Mouse (Mus musculus) heart, postnatal 0 days (tissue): ENCODE data around the gene D5Ertd579e. TPM values are rescaled to one million over a fixed set of nuclear protein-coding genes. Genes with fewer than 3 reads are reported as not detected.

Experiments used
- ATAC-seq: fragments of 200-750 bp; cut with Nextera tagmentation; 2 replicates; pipeline ENCODE4 v1.8.0; 2017; ENCODE audit warnings: low read depth, moderate number of reproducible peaks, moderate library complexity; ENCODE audit not compliant: insufficient read depth
- DNase-seq: peaks from one replicate; pipeline ENCODE4 v3.0.0-alpha.2; 2016; ENCODE audit warnings: low spot score
- H3K27ac ChIP-seq: fragments of 300-500 bp; sonication (generic); 2 replicates; pipeline ENCODE4 v1.5.1; 2014; ENCODE audit warnings: low read depth, mild to moderate bottlenecking
- H3K27me3 ChIP-seq: fragments of 300-500 bp; sonication (generic); 2 replicates; pipeline ENCODE4 v1.6.1; 2014; ENCODE audit warnings: low read length, mixed read lengths; ENCODE audit not compliant: control insufficient read depth, insufficient read depth
- H3K36me3 ChIP-seq: fragments of 300-500 bp; sonication (generic); replicated peaks from 2 replicates; pipeline ENCODE4 v1.6.1; 2014; ENCODE audit warnings: low read length, mixed read lengths; ENCODE audit not compliant: control insufficient read depth, insufficient read depth
- H3K4me1 ChIP-seq: fragments of 300-500 bp; sonication (generic); 2 replicates; pipeline ENCODE4 v1.6.1; 2014; ENCODE audit warnings: antibody characterized with exemption; ENCODE audit not compliant: control insufficient read depth, insufficient read depth
- H3K4me2 ChIP-seq: fragments of 300-500 bp; sonication (generic); 2 replicates; pipeline ENCODE4 v1.6.1; 2014; ENCODE audit warnings: low read depth, mild to moderate bottlenecking, low read length, moderate library complexity
- H3K4me3 ChIP-seq: fragments of 300-500 bp; sonication (generic); 2 replicates; pipeline ENCODE4 v1.5.1; 2014; ENCODE audit warnings: low read depth, low read length
- H3K9ac ChIP-seq: fragments of 300-500 bp; sonication (generic); replicated peaks from 2 replicates; pipeline ENCODE4 v1.6.1; 2014; ENCODE audit warnings: low read depth, low read length, mixed read lengths
- H3K9me3 ChIP-seq: fragments of 300-500 bp; sonication (generic); replicated peaks from 2 replicates; pipeline ENCODE4 v1.6.1; 2016; ENCODE audit warnings: low read length; ENCODE audit not compliant: control insufficient read depth
- CTCF ChIP-seq: IDR thresholded peaks from 2 replicates; pipeline ENCODE4 v1.5.1; 2016; ENCODE audit warnings: antibody characterized with exemption, control low read depth, low read depth
- EP300 ChIP-seq: IDR thresholded peaks from 2 replicates; pipeline ENCODE4 v1.6.1; 2016; ENCODE audit warnings: antibody characterized with exemption, low read depth
- WGBS: fragments of 180-500 bp; shearing (Covaris S2); extraction: QIAGEN DNeasy Blood & Tissue Kit; methylation state at CpG from one replicate; pipeline ENCODE4 v1.1.7; 2014; 5-methylcytosine and 5-hydroxymethylcytosine counted together
- polyA plus RNA-seq: library from polyadenylated mRNA; unstranded; fragments of >200 nt; fragmentation: Nextera tagmentation; extraction: Ambion mirVana; gene quantifications from 2 replicates; pipeline ENCODE4 v1.2.1, GENCODE M21; 2015
- total RNA-seq: library from RNA; depleted of rRNA; stranded (reverse); fragments of >200 nt; gene quantifications from 2 replicates; pipeline ENCODE4 v1.2.3, GENCODE M21; 2014; ENCODE audit warnings: low replicate concordance

Gene D5Ertd579e
- total and polyA plus RNA-seq, 2 experiments from 2014 or later = 28.5 to 52.6 TPM

DNA sequence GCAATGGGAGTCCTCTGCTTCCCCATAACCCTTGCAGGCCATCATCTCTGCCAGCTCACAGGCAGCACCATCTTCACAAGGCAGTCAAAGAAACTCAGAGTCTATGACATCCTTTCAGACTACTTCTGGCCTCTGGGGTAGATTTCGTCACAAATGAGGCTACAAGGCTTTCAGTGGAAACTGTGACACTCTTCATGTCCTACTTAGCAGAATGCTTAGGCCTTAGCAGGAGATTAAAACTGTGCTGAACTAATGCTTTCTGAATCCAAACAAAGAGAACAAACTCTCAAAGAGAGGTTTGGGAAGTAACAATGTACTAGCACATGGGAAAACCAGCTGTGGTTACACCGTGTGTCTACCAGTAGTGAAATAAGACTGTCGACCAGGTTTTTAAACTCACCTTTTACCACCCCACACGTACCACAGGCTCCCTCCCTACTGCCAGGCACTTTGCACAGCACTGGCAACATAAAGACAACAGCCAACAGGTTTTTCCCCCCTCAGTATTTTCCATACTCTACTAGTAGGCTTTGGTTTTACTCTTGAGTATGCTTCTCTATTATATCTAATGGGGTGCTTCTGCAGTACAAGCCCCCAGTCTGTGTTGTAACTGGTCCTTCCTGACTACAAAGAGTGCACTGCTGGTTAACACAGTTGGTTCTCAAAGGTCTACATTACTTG is 15.8 kb downstream of the D5Ertd579e start:
- H3K9me3 ChIP-seq = no peaks in the 10 kb centered on the region
- WGBS = 71% methylated on average over 4 of the region's 4 CpGs
- no peak overlapping the region for H3K4me2 ChIP-seq
- peaks cover 16% of the 10 kb centered on the region; the same call in 1 of the 2 replicates for H3K4me1 ChIP-seq
- no peak for TF ChIP-seq EP300
- no peak for TF ChIP-seq CTCF
- H3K27me3 ChIP-seq = no peaks in the 10 kb centered on the region
- DNase-seq = no peak
- H3K4me3 ChIP-seq = no peak overlapping the region
- no peak overlapping the region for H3K9ac ChIP-seq
- no peak for ATAC-seq
- H3K36me3 ChIP-seq = no peaks in the 10 kb centered on the region
- H3K27ac ChIP-seq = no peak overlapping the region

DNA sequence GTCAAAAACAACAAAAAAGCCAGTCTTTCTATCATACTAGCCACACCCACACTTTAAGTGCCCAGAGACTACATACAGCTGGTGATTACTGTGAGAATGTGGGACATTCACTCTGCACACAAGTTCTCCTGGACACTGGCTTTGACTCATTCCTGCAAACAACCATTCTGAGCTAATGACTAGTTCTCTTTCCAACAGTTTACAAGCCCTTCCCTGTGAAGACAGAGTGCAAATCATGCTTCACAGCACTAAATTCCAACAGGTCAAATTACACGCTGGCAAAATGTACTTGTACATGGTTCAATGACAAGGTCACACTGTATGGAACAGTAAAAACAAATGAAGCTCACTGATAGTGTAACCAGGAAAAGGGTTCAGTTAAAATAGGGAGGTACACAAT is 17.0 kb downstream of the D5Ertd579e start:
- Histone ChIP-seq H3K9me3 (no peaks in the 10 kb centered on the region), H3K27ac (no peak overlapping the region), H3K36me3 (no peaks in the 10 kb centered on the region), H3K4me3 (no peak overlapping the region), H3K4me1 (peaks cover 16% of the 10 kb centered on the region; the same call in 1 of the 2 replicates), H3K9ac (no peak overlapping the region), H3K4me2 (no peak overlapping the region), H3K27me3 (no peaks in the 10 kb centered on the region)
- no peak for ATAC-seq
- WGBS = 30% methylated on average over 1 of the region's 1 CpGs
- TF ChIP-seq CTCF = no peak
- TF ChIP-seq EP300 = no peak
- DNase-seq = no peak

DNA sequence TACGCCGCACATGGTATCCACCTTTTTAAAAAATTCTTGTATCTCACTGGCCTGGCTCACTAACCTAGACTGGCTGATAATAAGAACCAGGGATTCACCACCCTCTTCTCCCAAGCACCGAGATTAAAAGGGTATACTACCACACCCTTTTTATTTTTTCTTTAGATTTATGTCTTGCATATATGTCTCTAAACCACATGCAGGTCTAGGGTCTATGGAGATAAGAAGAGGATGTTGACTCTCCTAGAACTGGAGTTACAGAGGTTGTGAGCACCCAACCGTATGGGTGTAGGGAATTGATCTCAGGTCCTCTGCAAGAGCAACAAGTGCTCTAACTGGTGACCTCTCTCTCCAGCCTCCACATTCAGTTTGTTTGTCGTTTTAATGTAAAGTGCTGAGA is 17.9 kb downstream of the D5Ertd579e start:
- no peaks in the 10 kb centered on the region for H3K9me3 ChIP-seq
- DNase-seq (no peak), ATAC-seq (no peak)
- no peaks in the 10 kb centered on the region for H3K27me3 ChIP-seq
- no peaks in the 10 kb centered on the region for H3K36me3 ChIP-seq
- TF ChIP-seq EP300 = no peak
- no peak for TF ChIP-seq CTCF
- 88% methylated on average over 5 of the region's 5 CpGs for whole genome bisulfite sequencing
- no peak overlapping the region for H3K9ac ChIP-seq
- H3K4me3 ChIP-seq = no peak overlapping the region
- H3K27ac ChIP-seq = no peak overlapping the region
- H3K4me2 ChIP-seq = no peak overlapping the region
- H3K4me1 ChIP-seq = peaks cover 16% of the 10 kb centered on the region; the same call in 1 of the 2 replicates

DNA sequence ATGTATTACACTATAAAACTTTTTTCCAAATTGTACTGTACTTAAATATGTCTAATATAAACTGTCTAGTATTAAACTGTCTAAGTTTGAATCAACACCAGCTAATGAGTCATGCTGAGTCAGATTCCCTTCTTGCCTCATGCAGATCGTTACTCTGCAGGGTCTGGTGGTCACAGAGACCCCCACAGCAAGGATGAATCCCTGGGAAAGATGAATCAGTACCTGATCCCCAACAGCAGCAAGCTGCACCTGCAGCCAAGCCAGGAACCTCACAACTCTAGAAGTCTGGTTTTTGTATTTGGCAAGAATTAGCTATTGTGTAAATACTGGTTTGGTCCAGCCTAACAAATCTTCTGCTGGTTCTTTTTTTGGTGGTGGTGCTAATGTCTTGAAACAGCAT is 20.4 kb downstream of the D5Ertd579e start:
- Histone ChIP-seq H3K36me3 (peaks cover 7% of the 10 kb centered on the region), H3K27ac (no peak overlapping the region), H3K4me2 (no peak overlapping the region), H3K9me3 (no peaks in the 10 kb centered on the region), H3K27me3 (no peaks in the 10 kb centered on the region), H3K4me3 (no peak overlapping the region), H3K4me1 (peaks cover 15% of the 10 kb centered on the region; the same call in 1 of the 2 replicates), H3K9ac (no peak overlapping the region)
- TF ChIP-seq EP300 (no peak), CTCF (no peak)
- ATAC-seq = no peak
- WGBS = 33% methylated on average over 1 of the region's 1 CpGs
- no peak for DNase-seq

DNA sequence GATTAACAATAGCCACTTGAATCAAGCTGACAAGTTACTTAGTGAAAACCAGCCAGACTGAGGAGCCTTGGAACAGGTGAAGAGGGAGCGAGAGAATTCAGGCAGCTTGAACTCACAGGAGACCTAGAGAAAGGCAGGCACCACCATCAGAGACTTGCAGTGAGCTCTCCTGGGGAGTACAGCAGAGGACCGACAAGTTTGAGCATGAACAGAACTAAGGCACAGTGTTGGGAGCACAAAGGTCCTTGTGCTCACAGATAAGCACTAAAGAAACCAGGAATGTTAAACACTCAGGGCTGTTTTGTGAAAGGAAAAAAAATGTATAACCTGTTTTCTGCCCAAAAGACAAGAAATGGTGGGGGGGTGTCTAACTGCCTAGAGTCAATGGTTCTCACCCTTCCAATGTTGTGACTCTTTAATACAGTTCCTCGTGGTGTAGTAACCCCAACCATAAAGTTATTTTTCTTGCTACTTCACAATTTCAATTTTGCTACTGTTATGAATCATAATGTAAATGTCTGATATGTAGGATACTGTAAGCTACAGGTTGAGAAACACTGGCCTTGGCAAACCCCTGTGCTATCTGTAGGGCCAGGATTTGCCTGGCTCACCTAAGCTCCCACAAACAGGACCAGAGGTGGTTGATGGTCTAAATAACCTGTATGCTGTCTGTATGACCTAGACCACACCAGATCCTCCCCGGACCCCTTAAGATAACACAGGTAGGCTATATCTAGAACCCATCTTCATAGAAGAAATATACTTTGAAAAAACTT is 21.0 kb downstream of the D5Ertd579e start:
- Histone ChIP-seq H3K36me3 (peaks cover 7% of the 10 kb centered on the region), H3K27ac (no peak overlapping the region), H3K4me2 (no peak overlapping the region), H3K9me3 (no peaks in the 10 kb centered on the region), H3K27me3 (no peaks in the 10 kb centered on the region), H3K9ac (no peak overlapping the region), H3K4me3 (no peak overlapping the region), H3K4me1 (peaks cover 10% of the 10 kb centered on the region; the same call in 1 of the 2 replicates)
- WGBS = 53% methylated on average over 4 of the region's 4 CpGs
- DNase-seq (no peak), ATAC-seq (no peak)
- no peak for TF ChIP-seq CTCF
